Mouse (Mus musculus): Measurements from ENCODE around the gene Msi2. TPM values are rescaled to one million over a fixed set of nuclear protein-coding genes. Genes with fewer than 3 reads are reported as not detected.

The Msi2 gene
- polyA plus RNA-seq, 1 experiment from 2014 or later, result 33.1 TPM

GRCm38 (mm10) chr11:88395076-88395990, 323.0 kb downstream of the Msi2 start:
- no peaks in the 10 kb centered on the region for H3K27me3 ChIP-seq (ENCODE audit: control insufficient read depth, insufficient read depth, low read length)
- ATAC-seq (ENCODE audit: low FRiP score, low TSS enrichment) (no peak), DNase-seq (no peak)
- peaks cover 31% of the 10 kb centered on the region for H3K4me1 ChIP-seq (ENCODE audit: control insufficient read depth, insufficient read depth, low read length)
- H3K27ac ChIP-seq (replicated peaks; ENCODE audit: low read depth, low read length), result peak overlapping the region; percentile 80
- WGBS, result 61% methylated on average over 8 of the region's 8 CpGs
- H3K36me3 ChIP-seq (ENCODE audit: control insufficient read depth, insufficient read depth, low read length), result 0 out of 2 replicates have a peak, but pooled peaks cover 4% of the 10 kb centered on the region
- no peaks in the 10 kb centered on the region for H3K9me3 ChIP-seq (ENCODE audit: control insufficient read depth, low read length)
- 0 out of 2 replicates have a peak overlapping the region, but pooled peaks have one; percentile 23 for H3K9ac ChIP-seq (replicated peaks; ENCODE audit: low read length)
- H3K4me2 ChIP-seq (ENCODE audit: low read length), result 0 out of 2 replicates have a peak overlapping the region, but pooled peaks have one; percentile 10
- no peak overlapping the region for H3K4me3 ChIP-seq (replicated peaks; ENCODE audit: low read depth, low read length)

DNA sequence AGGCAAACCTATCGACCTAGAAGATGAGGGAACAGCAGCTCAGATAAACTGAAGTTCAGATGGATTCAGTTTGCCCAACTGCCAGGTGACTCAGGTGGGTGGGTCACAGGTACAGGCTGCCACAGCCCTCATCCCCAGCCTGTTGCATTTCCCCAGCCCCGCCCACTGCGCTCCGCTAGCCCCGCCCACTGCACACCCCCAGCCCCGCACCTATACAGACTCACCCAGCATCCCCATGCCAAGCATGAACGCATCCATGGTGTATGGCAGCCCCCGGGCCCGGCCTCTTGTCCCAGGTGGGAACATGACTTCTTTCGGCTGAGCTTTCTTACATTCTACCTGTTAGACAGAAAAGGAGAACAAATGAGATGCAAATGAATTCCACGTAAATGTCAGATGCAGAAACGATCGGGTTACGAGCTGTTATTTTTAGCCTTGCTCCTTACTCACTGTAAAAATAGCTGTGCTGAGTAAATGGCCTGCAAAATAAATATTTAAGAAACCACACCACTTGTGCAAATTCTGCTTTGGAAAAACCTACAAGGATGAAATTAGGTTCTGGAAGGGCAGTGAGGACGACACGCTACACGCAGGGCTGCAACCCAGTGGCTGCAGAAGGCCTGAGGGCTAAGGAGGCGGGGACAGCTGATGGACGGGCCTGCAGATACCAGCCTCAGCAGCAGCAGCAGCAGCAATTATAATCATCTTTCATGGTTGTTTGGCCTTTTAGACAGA, 323.8 kb downstream of the Msi2 start:
- no peaks in the 10 kb centered on the region for H3K9me3 ChIP-seq (ENCODE audit: control insufficient read depth, low read length)
- WGBS, result 58% methylated on average over 19 of the region's 19 CpGs
- no peak overlapping the region for H3K4me3 ChIP-seq (replicated peaks; ENCODE audit: low read depth, low read length)
- H3K9ac ChIP-seq (replicated peaks; ENCODE audit: low read length), result 0 out of 2 replicates have a peak overlapping the region, but pooled peaks have one; percentile 23
- no peaks in the 10 kb centered on the region for H3K27me3 ChIP-seq (ENCODE audit: control insufficient read depth, insufficient read depth, low read length)
- DNase-seq, result peak; percentile 57
- peaks cover 29% of the 10 kb centered on the region for H3K4me1 ChIP-seq (ENCODE audit: control insufficient read depth, insufficient read depth, low read length)
- ATAC-seq (ENCODE audit: low FRiP score, low TSS enrichment), result peak; percentile 43; the same call in 1 of the 2 replicates
- H3K36me3 ChIP-seq (ENCODE audit: control insufficient read depth, insufficient read depth, low read length), result 0 out of 2 replicates have a peak, but pooled peaks cover 4% of the 10 kb centered on the region
- 0 out of 2 replicates have a peak overlapping the region, but pooled peaks have one; percentile 10 for H3K4me2 ChIP-seq (ENCODE audit: low read length)
- H3K27ac ChIP-seq (replicated peaks; ENCODE audit: low read depth, low read length), result peak overlapping the region; percentile 80

GRCm38 (mm10) chr11:88392715-88393114, 325.6 kb downstream of the Msi2 start:
- ATAC-seq (ENCODE audit: low FRiP score, low TSS enrichment), result no peak
- DNase-seq, result no peak
- peak overlapping the region; percentile 52 for H3K27ac ChIP-seq (replicated peaks; ENCODE audit: low read depth, low read length)
- H3K36me3 ChIP-seq (ENCODE audit: control insufficient read depth, insufficient read depth, low read length), result 0 out of 2 replicates have a peak, but pooled peaks cover 4% of the 10 kb centered on the region
- no peak overlapping the region for H3K4me2 ChIP-seq (ENCODE audit: low read length)
- no peak overlapping the region for H3K9ac ChIP-seq (replicated peaks; ENCODE audit: low read length)
- no peaks in the 10 kb centered on the region for H3K27me3 ChIP-seq (ENCODE audit: control insufficient read depth, insufficient read depth, low read length)
- no peaks in the 10 kb centered on the region for H3K9me3 ChIP-seq (ENCODE audit: control insufficient read depth, low read length)
- peaks cover 25% of the 10 kb centered on the region for H3K4me1 ChIP-seq (ENCODE audit: control insufficient read depth, insufficient read depth, low read length)
- no peak overlapping the region for H3K4me3 ChIP-seq (replicated peaks; ENCODE audit: low read depth, low read length)
- WGBS, result 90% methylated on average over 10 of the region's 10 CpGs

- peaks cover 25% of the 10 kb centered on the region for H3K4me1 ChIP-seq (ENCODE audit: control insufficient read depth, insufficient read depth, low read length)
Measured at GRCm38 (mm10) chr11:88391181-88391814, 327.0 kb downstream of the Msi2 start.

GRCm38 (mm10) chr11:88389530-88389929, 328.8 kb downstream of the Msi2 start:
- DNase-seq, result no peak
- Histone ChIP-seq H3K9ac (replicated peaks; ENCODE audit: low read length) (no peak overlapping the region), H3K27ac (replicated peaks; ENCODE audit: low read depth, low read length) (peak overlapping the region; percentile 16; the same call in 1 of the 2 replicates), H3K36me3 (ENCODE audit: control insufficient read depth, insufficient read depth, low read length) (peaks cover 16% of the 10 kb centered on the region; the same call in 1 of the 2 replicates), H3K27me3 (ENCODE audit: control insufficient read depth, insufficient read depth, low read length) (no peaks in the 10 kb centered on the region), H3K4me2 (ENCODE audit: low read length) (no peak overlapping the region), H3K4me3 (replicated peaks; ENCODE audit: low read depth, low read length) (no peak overlapping the region), H3K4me1 (ENCODE audit: control insufficient read depth, insufficient read depth, low read length) (peaks cover 12% of the 10 kb centered on the region), H3K9me3 (ENCODE audit: control insufficient read depth, low read length) (no peaks in the 10 kb centered on the region)
- ATAC-seq (ENCODE audit: low FRiP score, low TSS enrichment), result no peak
- WGBS, result 72% methylated on average over 6 of the region's 6 CpGs

More at GRCm38 (mm10) chr11:88391181-88391814, 327.0 kb downstream of the Msi2 start:
- Histone ChIP-seq H3K36me3 (ENCODE audit: control insufficient read depth, insufficient read depth, low read length) (0 out of 2 replicates have a peak, but pooled peaks cover 4% of the 10 kb centered on the region), H3K4me2 (ENCODE audit: low read length) (no peak overlapping the region), H3K27me3 (ENCODE audit: control insufficient read depth, insufficient read depth, low read length) (no peaks in the 10 kb centered on the region), H3K4me3 (replicated peaks; ENCODE audit: low read depth, low read length) (no peak overlapping the region), H3K9me3 (ENCODE audit: control insufficient read depth, low read length) (no peaks in the 10 kb centered on the region), H3K27ac (replicated peaks; ENCODE audit: low read depth, low read length) (no peak overlapping the region), H3K9ac (replicated peaks; ENCODE audit: low read length) (no peak overlapping the region)
- no peak for ATAC-seq (ENCODE audit: low FRiP score, low TSS enrichment)
- WGBS, result 62% methylated on average over 8 of the region's 8 CpGs
- DNase-seq, result no peak

GRCm38 (mm10) chr11:88386916-88387315, 331.4 kb downstream of the Msi2 start:
- Histone ChIP-seq H3K4me3 (replicated peaks; ENCODE audit: low read depth, low read length) (no peak overlapping the region), H3K36me3 (ENCODE audit: control insufficient read depth, insufficient read depth, low read length) (peaks cover 25% of the 10 kb centered on the region), H3K4me2 (ENCODE audit: low read length) (no peak overlapping the region), H3K27me3 (ENCODE audit: control insufficient read depth, insufficient read depth, low read length) (no peaks in the 10 kb centered on the region), H3K9me3 (ENCODE audit: control insufficient read depth, low read length) (no peaks in the 10 kb centered on the region), H3K4me1 (ENCODE audit: control insufficient read depth, insufficient read depth, low read length) (peaks cover 8% of the 10 kb centered on the region; the same call in 1 of the 2 replicates), H3K27ac (replicated peaks; ENCODE audit: low read depth, low read length) (0 out of 2 replicates have a peak overlapping the region, but pooled peaks have one; percentile 26), H3K9ac (replicated peaks; ENCODE audit: low read length) (no peak overlapping the region)
- 87% methylated on average over 4 of the region's 4 CpGs for WGBS
- no peak for DNase-seq
- ATAC-seq (ENCODE audit: low FRiP score, low TSS enrichment), result no peak

GRCm38 (mm10) chr11:88382449-88382848, 335.9 kb downstream of the Msi2 start:
- Histone ChIP-seq H3K9me3 (ENCODE audit: control insufficient read depth, low read length) (no peaks in the 10 kb centered on the region), H3K4me1 (ENCODE audit: control insufficient read depth, insufficient read depth, low read length) (peaks cover 31% of the 10 kb centered on the region), H3K9ac (replicated peaks; ENCODE audit: low read length) (no peak overlapping the region), H3K27ac (replicated peaks; ENCODE audit: low read depth, low read length) (peak overlapping the region; percentile 52; the same call in 1 of the 2 replicates), H3K36me3 (ENCODE audit: control insufficient read depth, insufficient read depth, low read length) (peaks cover 25% of the 10 kb centered on the region), H3K4me2 (ENCODE audit: low read length) (no peak overlapping the region), H3K27me3 (ENCODE audit: control insufficient read depth, insufficient read depth, low read length) (no peaks in the 10 kb centered on the region), H3K4me3 (replicated peaks; ENCODE audit: low read depth, low read length) (no peak overlapping the region)
- ATAC-seq (ENCODE audit: low FRiP score, low TSS enrichment) (no peak), DNase-seq (no peak)
- 82% methylated on average over 9 of the region's 9 CpGs for WGBS
